Mouse (Mus musculus) c-Kit-positive CD71-positive TER-119-positive erythroid progenitor cells, embryonic 14.5 days (primary cell): ENCODE measurements around the gene Inpp5f.
"Not testable (repeated sequence)": the region's sequence is repeated elsewhere in the genome, so short reads cannot be mapped to it uniquely, and the experiment has no call there.

Experiments used
- DNase-seq: peaks from one replicate; pipeline ENCODE4 v3.0.0-alpha.2; 2013; ENCODE audit warnings: low spot score

Inpp5f gene

GRCm38 (mm10) chr7:128592936-128593241, 18.2 kb upstream of the Inpp5f start:
- no peak for DNase-seq

- no peak for DNase-seq
Measured at GRCm38 (mm10) chr7:128596274-128596673, 14.9 kb upstream of the Inpp5f start.

DNA sequence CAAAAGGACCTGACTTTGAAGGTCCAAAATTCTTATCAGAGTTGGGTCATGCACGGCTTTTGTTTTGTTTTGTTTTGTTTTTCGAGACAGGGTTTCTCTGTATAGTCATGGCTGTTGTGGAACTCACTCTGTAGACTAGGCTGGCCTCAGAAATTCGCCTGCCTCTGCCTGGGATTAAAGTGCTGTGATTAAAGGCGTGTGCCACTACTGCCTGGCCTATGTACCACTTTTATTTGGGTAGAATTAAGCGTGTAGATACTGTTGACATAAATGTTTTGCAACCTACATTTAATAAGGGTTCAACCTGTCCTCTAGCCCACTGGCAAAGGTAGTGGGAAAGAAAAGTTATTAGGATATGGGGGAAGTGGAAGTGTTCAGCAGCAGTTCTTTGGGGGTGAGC, 12.1 kb upstream of the Inpp5f start:
- DNase-seq, result no peak

- DNase-seq, result no peak
Measured at GRCm38 (mm10) chr7:128601826-128602225, 9.3 kb upstream of the Inpp5f start.

GRCm38 (mm10) chr7:128609936-128610335, 1.2 kb upstream of the Inpp5f start:
- not testable (repeated sequence) for DNase-seq

DNA sequence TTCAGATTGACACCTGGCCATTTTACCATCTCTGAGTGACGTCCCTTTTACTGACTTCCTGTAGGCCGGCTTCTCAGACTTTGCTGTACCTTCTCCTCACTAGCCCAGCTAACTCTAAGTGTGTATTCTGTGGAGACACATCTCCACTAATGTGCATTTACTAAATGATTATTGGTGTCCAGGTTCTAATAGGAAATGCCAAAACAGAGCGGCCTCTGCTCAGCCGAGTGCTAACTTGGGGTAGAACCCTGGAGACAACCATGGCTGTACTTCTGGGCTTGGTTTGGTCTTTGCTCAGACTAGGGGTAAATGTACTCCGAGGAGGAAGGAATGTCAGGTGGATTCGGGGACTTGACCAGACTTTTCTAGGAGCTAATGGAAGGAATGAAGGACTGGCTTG, 638 bp upstream of the Inpp5f start:
- no peak for DNase-seq

GRCm38 (mm10) chr7:128611799-128612411, 777 bp downstream of the Inpp5f start:
- DNase-seq, result no peak

GRCm38 (mm10) chr7:128612521-128613181, 1.5 kb downstream of the Inpp5f start:
- DNase-seq, result no peak

DNA sequence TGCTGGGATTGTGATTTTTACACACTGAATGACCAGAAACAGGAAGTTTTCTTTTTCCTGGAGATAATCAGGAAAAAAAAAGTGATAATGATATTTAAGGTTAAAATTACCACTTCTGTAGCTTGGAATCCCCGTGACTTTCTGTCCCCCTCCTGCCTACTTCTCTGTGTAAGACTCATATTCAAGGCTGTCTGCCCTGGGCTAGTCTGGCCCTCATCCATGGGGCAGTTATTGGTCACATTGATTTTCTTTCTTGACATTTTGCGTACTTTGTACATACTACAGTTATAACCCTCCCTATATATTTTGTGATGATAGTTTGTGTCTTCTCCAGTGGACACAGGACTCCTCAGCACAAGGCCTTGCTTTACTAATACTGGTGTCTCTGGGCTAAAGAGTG, 2.5 kb downstream of the Inpp5f start:
- DNase-seq, result no peak

- DNase-seq, result no peak
Measured at GRCm38 (mm10) chr7:128617587-128617986, 6.5 kb downstream of the Inpp5f start.

DNA sequence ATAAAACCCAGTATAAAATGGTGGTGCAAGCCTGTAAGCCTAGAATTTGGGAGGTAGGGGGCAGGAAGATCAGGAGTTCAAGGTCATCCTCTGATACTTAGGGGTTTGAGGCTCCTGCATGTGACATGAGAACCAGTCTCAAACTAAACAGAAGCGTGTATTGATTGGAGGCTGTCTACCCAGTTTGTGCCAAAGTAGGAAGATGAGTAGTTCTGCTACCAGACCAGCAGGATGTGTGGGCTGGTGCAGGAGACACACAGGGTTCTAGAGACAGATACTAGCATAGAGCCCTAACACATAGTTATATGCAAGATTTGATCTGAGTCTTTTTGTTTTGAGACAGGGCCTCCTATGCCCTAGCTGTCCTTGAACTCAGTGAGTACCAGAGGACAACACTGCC, 9.1 kb downstream of the Inpp5f start:
- no peak for DNase-seq

DNA sequence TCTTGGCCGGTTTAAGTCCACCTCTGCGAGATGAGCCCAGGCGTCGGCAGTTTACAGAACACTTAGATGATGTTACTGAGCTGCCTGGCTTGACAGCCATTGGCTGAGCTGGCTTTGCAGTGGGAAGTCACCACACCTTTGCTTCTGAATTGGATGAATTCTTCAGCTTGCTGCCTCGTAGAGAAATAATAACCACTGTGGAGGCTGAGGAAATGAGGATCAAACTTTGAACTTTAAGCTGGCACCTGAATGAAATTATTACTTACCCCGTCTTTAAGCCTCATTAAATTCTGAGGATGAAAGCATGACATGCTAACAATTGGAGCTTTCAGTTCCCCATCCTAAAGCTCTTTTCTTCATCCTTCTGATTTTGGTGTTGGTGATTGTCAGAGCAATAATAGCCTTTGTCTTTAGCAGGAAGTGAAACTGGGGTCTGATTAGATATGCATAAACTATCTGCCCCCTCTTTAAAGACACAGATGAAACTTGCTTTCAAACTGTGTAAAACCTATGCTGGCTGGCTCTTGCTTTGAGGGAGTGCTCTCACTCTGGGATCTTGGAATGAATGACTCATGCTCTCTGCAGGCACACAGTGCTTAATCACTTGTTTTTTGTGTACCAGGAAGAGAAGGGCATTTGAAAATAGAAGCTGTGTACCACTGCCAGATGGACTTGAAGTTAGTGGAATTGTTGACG, 11.3 kb downstream of the Inpp5f start:
- no peak for DNase-seq

DNA sequence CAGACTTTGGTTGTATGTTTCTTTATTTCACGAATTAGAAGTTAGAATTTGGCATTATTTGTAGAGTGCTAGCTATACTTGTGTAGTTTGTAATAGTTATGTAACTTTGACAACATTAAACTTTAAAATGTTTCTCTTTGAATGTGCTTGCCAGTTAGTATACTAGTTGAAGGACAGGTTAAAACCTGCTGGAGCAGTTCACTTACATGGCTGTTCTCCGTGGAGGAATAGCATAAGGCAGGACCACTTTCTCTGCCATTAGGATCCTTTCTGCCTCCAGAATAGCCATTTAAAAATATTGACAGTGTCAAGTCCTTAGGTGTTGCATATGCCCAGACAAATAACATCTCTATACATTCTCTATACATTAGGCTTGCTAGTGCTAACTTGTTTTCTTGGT, 11.9 kb downstream of the Inpp5f start:
- no peak for DNase-seq

- no peak for DNase-seq
Measured at GRCm38 (mm10) chr7:128625382-128625781, 14.3 kb downstream of the Inpp5f start.

- DNase-seq, result no peak
Measured at GRCm38 (mm10) chr7:128626601-128627000, 15.5 kb downstream of the Inpp5f start.

DNA sequence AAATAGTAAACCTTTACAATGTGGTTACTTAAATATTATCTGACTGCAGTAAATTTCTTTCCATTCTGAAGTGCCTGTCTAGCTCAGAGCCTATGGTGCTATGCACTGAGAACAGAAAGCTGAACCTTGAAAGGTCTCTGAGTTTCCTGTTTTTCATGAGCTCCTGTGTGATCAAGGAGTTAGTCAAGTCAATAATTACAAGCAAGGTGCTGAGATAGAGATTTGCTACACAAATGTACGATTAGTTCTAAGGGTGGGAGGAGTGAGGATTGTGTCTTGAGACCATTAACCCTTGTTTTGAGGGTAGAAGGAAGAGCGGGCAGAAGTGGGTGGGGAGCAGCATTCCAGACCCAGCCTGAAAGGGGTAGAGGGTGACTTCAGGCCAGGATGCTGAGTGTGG, 16.1 kb downstream of the Inpp5f start:
- no peak for DNase-seq

- no peak for DNase-seq
Measured at GRCm38 (mm10) chr7:128627723-128628122, 16.6 kb downstream of the Inpp5f start.

DNA sequence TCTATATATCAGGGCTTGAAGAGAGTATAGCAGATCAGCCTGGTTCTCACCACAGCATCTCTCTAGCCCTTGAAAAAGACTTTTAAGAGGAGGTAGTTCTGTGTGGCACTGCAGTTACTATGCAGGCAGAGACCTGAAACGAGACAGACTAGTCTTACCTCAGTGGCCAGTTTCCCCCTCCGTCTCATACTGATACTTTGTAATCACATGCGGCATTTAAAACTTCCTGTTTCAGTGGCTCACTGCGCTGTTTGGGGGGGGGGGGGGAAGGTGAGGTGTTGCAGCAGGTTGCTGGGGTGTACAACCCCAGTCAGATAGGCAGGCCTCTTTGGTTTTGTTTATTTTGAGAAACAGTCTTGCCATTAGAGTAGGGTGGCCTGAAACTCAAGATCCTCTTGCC, 22.0 kb downstream of the Inpp5f start:
- DNase-seq, result no peak

DNA sequence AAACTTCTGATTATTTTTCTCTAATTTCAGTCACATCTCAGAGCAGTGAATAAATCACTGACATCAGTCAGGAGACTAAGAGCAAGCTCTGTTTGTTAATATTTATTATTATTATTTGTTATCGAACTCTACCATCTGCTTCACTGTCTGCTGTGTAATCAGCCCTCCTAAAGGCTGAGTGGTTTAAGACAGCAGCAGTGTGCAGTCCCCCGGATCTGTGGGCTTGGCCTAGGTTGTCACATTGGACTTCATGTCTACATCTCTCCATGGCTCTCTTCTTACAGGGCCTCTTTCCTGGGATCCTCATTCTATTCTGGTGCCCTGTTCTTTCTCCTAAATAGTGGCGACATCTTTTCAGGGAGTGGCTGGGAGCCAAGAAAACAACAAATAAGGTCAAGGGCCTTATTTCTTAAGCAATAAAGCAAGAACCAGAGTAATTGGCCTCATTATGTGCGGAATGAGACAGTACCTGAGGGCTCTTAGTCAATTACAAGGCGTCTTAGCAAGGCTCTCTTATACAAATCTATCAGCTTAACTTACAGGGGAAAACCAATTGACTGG, 28.9 kb downstream of the Inpp5f start:
- DNase-seq, result no peak

DNA sequence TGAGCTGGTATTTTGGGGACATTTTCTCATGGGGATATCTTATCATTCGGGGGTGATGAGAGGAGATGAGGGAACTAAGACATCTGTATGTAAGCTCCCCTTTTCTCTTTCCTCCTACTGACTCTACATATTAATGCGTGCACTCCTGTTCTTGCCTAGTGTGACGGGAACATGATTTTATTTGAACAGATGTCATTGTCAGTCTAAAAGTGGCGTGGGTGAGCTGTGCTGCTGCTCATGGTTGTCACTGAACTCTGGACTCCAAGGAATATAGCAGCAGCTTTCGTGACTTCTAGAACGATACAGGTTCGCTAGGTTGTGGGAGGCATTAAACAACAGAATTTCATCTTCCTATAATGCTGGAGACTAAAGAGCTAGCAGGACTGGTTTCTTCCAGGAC, 30.4 kb downstream of the Inpp5f start:
- no peak for DNase-seq

DNA sequence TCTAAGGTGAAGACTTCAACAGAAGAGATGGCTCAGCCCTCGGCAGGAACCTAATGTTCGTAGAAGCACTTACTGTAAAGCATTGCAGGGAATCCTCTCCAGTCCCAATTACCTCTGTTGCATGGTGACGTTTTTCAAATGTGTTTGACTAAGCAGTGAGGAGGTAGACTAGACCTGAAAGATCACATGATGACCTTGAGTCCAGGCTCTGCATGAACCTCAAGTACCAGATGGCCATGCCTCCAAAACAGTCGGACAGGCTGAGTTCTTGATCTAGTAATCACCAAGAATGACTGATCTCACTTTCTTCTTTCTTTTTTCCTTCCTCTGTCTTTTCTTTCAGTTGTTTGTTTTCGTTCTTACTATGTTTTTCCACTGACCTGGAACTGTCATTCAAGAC, 31.3 kb downstream of the Inpp5f start:
- no peak for DNase-seq

DNA sequence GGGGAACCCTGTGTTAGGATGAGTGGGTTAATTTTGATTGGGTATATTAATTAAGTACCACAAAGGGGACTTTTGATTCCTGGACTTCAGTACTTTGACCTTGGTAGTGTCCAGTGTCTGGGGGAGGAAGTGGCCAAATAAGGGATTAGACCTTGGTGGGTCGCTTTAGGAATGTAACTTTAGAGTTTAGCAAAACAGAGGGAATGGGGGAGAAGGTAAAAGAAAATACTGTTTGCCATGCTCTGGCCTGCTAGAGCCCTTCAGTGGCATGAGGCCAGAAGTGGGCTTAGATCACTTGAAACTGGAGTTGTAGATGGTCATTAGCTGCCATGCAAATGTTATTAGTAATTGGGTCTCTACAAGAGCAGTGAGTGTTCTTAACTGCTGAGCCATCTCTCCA, 45.8 kb downstream of the Inpp5f start:
- DNase-seq, result no peak

- no peak for DNase-seq
Measured at GRCm38 (mm10) chr7:128663906-128664305, 52.8 kb downstream of the Inpp5f start.
